Mouse (Mus musculus): Measurements from ENCODE around the gene Trim38.
"Not testable (repeated sequence)": the region's sequence is repeated elsewhere in the genome, so short reads cannot be mapped to it uniquely, and the experiment has no call there.

Gene Trim38

GRCm38 (mm10) chr13:23769613-23770012 lies at the start of gene Trim38:
Gene Trim38, plus strand, starts transcription at chr13:23769913.
- DNase-seq: not testable (repeated sequence)

- DNase-seq: no peak
Observed at GRCm38 (mm10) chr13:23724239-23724638, 45.5 kb upstream of the Trim38 start.

GRCm38 (mm10) chr13:23725213-23725612 lies 44.5 kb upstream of the Trim38 start:
- DNase-seq: no peak

GRCm38 (mm10) chr13:23728472-23729191 lies 41.1 kb upstream of the Trim38 start:
- no peak for DNase-seq

- peak; percentile 57 for DNase-seq
Observed at GRCm38 (mm10) chr13:23729192-23729525, 40.6 kb upstream of the Trim38 start.

- no peak for DNase-seq
Observed at GRCm38 (mm10) chr13:23729706-23730105, 40.0 kb upstream of the Trim38 start.

- no peak for DNase-seq
Observed at GRCm38 (mm10) chr13:23730479-23730878, 39.2 kb upstream of the Trim38 start.

- DNase-seq: peak; percentile 52
Observed at GRCm38 (mm10) chr13:23732156-23732804, 37.4 kb upstream of the Trim38 start.

GRCm38 (mm10) chr13:23737091-23737490 lies 32.6 kb upstream of the Trim38 start:
- DNase-seq: no peak

- DNase-seq: peak; percentile 57
Observed at GRCm38 (mm10) chr13:23738041-23738440, 31.7 kb upstream of the Trim38 start.

- DNase-seq: peak; percentile 97
Observed at GRCm38 (mm10) chr13:23738677-23739068, 31.0 kb upstream of the Trim38 start, which contains the start of gene Hist1h1c. Gene Hist1h1c, plus strand, starts transcription at chr13:23738808.

GRCm38 (mm10) chr13:23739069-23739921 lies 30.4 kb upstream of the Trim38 start:
- peak; percentile 91 for DNase-seq

GRCm38 (mm10) chr13:23739922-23740252 lies 29.8 kb upstream of the Trim38 start:
- DNase-seq: no peak

GRCm38 (mm10) chr13:23740256-23740840 lies 29.4 kb upstream of the Trim38 start:
- DNase-seq: no peak

GRCm38 (mm10) chr13:23740910-23741309 lies 28.8 kb upstream of the Trim38 start:
- DNase-seq: no peak

- DNase-seq: no peak
Observed at GRCm38 (mm10) chr13:23742007-23742406, 27.7 kb upstream of the Trim38 start.

- DNase-seq: no peak
Observed at GRCm38 (mm10) chr13:23743215-23743614, 26.5 kb upstream of the Trim38 start.

GRCm38 (mm10) chr13:23743963-23744362 lies 25.8 kb upstream of the Trim38 start:
- DNase-seq: no peak

- peak; percentile 28 for DNase-seq
Observed at GRCm38 (mm10) chr13:23744421-23745380, 25.0 kb upstream of the Trim38 start.

- peak; percentile 88 for DNase-seq
Observed at GRCm38 (mm10) chr13:23745381-23746161, 24.1 kb upstream of the Trim38 start, which contains the start of gene Hist1h3c. Gene Hist1h3c, minus strand, starts transcription at chr13:23745602.

All from thymus, postnatal 14 days (tissue).